Mouse (Mus musculus): Measurements from ENCODE around the gene Lcn4. TPM values are rescaled to one million over a fixed set of nuclear protein-coding genes. Genes with fewer than 3 reads are reported as not detected.

The Lcn4 gene
- total RNA-seq, 2 experiments from 2014 or later: not detected

DNA sequence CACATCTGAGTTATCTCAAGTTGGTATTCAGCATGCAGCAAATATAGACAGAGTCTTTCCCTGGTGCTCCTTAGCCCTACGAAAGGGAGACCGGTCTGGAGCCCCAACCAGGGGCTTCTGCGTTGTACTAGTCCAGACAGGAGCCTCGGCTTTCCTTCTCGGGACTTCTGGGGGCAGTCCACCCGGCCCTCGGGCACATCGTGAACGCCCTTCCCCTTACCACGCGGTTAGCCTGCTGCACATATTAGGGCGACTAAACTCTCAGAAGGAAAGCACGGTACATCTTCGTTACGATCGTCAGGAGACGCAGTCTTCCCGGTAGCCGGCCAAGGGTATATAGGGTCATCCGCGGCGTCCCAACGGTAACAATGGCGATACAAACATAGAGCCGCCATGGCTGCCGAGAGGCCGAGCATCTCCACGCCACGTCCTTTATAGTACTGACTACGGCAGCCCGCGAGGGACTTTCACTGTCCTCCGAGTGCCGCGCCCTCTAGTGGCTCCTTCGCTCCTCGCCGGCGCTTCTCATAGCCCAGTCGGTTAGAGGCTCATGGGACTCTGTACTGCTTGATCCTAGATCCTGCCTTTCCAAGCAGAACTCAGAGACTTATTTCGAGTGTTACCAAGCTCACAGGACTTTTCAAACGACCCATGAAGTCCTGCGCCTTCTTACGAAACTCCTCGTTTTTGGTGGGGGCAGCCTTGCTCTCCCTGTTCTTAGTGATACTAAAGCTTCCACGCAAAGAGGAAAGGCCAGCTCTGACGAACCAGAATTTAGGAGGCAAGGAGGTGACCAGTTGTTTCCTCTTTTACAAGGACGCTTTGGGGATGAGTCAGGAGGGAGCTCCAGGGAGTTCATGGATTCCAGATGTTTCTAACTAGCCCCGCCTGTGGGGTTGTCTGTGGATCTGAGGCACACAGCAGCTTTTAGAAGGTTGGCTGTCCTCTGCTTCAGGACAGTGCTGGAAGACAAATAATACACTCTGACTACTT is 30.9 kb downstream of the Lcn4 start:
- peak; percentile 99 for TF ChIP-seq CTCF (conservative IDR thresholded peaks at IDR 0.05)
- DNase-seq (ENCODE audit: low spot score in 2 of 2): peak; percentile 93 to 97
- peak overlapping the region; percentile 96 for H3K4me3 ChIP-seq
- peak overlapping the region; percentile 94 for H3K27ac ChIP-seq

DNA sequence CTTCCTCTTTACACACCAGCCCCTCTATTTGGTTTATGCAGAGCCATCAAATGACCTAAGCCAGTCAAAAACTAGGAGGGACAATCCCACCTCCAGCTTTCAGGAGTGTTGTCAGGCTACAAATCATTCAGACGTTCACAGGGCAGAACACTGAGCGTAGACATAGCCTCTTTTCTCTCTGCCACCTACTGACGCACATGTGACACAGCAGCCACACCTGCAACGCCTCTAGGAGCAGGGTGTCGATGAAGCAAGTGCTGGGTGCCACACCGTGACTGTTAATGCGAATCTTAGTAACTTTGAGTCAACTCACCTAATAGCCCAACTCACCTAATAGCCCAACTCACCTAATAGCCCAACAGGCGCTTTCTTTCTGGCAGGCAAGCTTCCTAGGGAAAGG is 32.0 kb downstream of the Lcn4 start:
- peak; percentile 63 for TF ChIP-seq CTCF (conservative IDR thresholded peaks at IDR 0.05)
- 0 out of 2 replicates have a peak overlapping the region, but pooled peaks have one; percentile 36 for H3K27ac ChIP-seq
- H3K4me3 ChIP-seq: peak overlapping the region; percentile 96
- DNase-seq (ENCODE audit: low spot score in 2 of 2): no peak

DNA sequence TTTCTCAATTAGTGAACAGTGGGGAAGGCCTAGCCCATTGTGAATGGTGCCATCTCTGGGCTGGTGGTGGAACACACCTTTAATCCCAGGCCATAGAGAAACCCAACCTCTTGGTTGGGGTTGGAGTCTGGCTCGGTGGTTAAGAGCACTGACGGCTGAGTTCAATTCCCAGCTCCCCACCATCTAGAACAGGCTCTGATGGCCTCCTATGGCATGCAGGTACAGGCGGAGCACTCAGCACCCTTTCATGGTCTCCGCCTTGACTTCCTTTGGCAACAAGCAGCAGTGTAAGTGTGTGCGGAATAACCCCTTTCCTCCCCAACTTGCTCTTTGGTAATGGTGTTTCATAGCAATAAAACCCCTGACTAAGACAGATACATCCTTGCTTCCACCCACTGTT is 32.5 kb downstream of the Lcn4 start:
- TF ChIP-seq CTCF (conservative IDR thresholded peaks at IDR 0.05): no peak
- 0 out of 2 replicates have a peak overlapping the region, but pooled peaks have one; percentile 36 for H3K27ac ChIP-seq
- peak overlapping the region; percentile 96 for H3K4me3 ChIP-seq
- DNase-seq (ENCODE audit: low spot score in 2 of 2): no peak

DNA sequence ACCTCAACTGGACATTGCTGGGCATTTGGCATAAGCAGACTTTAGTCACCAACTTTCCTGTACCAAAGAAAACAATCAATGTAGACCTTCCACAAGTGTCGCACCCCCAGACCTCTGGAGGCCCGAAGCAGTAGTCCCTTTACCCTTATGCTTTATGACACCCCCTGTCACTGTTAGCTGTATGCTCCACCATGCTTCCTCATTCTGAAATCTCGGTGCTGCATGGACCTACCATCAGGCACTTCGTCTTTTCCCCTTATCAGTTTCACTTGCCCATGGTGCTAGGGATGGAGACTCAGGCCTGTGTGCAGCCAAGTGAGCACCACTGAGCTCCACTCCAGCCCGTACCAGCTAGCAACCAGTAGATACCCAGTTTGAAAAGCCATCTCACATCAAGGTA is 33.0 kb downstream of the Lcn4 start:
- DNase-seq (ENCODE audit: low spot score in 2 of 2): no peak
- no peak for TF ChIP-seq CTCF (conservative IDR thresholded peaks at IDR 0.05)
- Histone ChIP-seq H3K4me3 (no peak overlapping the region; the same call in 1 of the 2 replicates), H3K27ac (no peak overlapping the region)

DNA sequence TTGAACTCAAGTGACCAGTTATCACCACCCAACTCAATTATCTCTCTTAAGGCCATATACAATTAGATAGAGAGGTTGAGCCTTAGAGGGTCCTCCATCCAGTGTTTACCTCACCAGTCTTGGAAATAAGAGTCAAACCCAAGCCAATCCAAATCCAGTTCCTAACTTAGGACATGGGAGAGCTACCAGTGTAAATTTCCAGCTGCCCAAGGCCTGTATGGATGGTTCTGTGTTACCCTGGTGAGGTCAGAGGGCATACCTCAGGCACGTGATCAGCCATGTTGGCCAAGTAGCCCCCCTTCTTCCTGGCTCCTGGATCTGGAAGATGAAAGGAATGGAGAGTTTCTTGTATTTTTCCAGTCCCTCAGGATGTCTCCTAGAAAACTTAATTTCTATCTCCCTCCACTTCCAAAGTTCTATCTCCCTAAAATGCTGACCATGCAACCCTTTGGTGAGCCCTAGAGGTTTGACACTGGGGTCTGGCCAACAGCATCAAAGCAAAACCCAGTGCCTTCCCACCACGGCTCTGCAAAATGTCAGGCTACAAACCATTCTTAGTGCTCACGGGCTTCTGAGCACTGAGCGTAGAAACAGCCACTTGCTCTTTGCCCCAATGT is 33.7 kb downstream of the Lcn4 start:
- TF ChIP-seq CTCF (conservative IDR thresholded peaks at IDR 0.05): no peak
- Histone ChIP-seq H3K4me3 (no peak overlapping the region), H3K27ac (no peak overlapping the region)
- no peak for DNase-seq (ENCODE audit: low spot score in 2 of 2)

DNA sequence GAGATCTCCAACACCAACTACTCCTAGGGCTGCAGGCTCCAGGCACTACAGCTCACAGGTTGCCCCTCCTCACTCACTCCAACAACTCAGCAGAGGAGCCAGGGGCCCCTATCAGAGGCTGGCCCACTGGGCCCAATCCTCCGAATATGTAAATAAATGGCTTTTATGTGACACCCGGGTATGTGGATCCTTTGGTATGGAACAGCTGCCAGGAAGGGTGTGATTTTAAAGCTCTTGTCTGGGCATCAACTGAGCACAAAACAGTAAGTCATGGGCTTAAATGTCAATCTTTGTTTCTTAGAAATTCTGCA is 34.8 kb downstream of the Lcn4 start:
- Histone ChIP-seq H3K27ac (no peak overlapping the region), H3K4me3 (no peak overlapping the region)
- no peak for TF ChIP-seq CTCF (conservative IDR thresholded peaks at IDR 0.05)
- DNase-seq (ENCODE audit: low spot score in 2 of 2): no peak

DNA sequence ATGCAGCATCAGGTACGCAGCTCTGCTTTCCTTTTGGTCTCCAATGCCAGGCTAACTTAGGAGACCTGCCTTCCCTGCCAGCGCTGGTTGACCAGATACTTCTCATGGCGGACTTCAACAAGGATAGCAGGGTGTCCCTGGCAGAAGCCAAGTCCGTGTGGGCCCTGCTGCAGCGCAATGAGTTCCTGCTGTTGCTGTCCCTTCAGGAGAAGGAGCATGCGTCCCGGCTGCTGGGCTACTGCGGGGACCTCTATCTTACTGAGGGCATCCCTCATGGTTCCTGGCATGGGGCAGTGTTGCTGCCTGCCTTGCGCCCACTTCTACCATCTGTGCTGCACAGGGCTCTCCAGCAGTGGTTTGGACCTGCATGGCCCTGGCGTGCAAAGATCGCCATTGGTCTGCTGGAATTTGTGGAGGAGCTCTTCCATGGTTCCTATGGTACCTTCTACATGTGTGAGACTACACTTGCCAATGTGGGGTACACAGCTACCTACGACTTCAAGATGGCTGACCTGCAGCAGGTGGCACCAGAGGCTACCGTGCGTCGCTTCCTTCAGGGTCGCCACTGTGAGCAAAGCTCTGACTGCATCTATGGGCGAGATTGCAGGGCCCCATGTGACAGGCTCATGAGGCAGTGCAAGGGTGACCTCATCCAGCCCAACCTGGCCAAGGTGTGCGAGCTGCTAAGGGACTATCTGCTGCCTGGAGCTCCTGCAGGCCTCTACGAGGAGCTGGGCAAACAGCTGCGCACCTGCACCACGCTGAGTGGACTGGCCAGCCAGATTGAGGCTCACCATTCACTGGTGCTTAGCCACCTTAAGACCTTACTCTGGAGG is 35.4 kb downstream of the Lcn4 start:
- Histone ChIP-seq H3K27ac (peak overlapping the region; percentile 14; the same call in 1 of the 2 replicates), H3K4me3 (no peak overlapping the region)
- no peak for TF ChIP-seq CTCF (conservative IDR thresholded peaks at IDR 0.05)
- DNase-seq (ENCODE audit: low spot score in 2 of 2): no peak

DNA sequence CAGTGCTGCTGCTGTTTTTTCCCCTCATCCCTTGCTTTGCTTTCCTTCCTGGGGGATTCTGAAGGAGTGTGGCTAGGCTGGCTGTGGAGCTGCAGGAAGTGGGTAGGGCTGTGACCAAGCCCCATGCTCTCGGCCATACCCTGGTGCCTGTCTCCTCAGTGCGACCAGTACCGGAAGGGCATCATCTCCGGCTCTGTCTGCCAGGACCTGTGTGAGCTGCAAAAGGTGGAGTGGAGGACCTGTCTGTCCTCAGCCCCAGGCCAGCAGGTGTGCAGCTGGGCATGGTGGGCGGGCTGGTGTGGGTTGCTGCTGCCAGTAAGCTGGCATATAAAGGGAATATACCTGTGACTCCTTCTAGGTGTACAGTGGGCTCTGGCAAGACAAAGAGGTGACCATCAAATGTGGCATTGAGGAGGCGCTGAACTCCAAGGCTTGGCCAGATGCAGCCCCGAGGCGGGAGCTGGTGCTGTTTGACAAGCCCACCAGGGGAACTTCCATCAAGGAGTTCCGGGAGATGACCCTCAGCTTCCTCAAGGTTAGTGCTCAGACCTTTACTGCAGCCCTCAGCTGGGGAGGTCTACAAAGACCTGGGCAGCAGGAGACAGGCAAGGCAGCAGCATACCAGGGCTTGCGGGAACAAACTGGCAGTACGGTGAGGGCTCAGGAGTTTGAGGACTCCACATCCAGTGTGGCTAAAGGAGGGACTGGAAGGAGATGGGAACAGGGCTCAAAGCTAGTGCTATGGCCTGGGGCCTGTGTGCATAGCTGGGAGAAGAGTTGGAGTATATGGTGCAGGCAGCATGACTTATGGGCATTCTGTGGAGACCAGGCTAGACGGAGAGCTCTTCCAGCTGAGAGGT is 36.2 kb downstream of the Lcn4 start:
- no peak for DNase-seq (ENCODE audit: low spot score in 2 of 2)
- no peak for TF ChIP-seq CTCF (conservative IDR thresholded peaks at IDR 0.05)
- Histone ChIP-seq H3K27ac (no peak overlapping the region; the same call in 1 of the 2 replicates), H3K4me3 (no peak overlapping the region)

DNA sequence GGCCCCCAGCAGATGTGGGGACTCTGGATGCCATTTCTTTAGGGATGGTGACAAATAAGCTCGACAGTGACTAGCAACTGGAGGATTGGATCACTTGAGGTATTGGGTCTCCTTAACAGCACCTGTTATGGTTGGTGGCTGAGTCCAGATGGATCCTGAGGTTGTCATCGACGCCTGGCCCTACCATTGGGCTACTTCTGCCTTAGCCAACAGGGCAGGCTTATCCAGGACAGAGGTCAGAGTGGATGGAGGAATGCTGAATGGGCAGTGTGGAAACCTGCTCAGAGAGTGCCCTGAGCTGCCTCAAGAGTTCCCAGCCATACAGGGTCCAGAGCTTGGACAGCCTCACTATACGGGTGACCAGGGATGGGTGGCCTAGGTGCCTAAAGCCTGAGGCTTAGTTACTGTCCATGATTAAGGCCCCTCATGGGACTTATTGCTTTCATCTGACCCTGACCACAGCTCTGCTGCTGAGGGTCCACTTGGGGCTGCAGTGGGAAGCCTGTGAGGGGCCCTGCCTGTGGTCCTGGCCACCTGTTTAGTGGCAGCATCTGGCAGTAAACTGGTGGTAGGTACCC is 37.0 kb downstream of the Lcn4 start:
- TF ChIP-seq CTCF (conservative IDR thresholded peaks at IDR 0.05): no peak
- Histone ChIP-seq H3K4me3 (no peak overlapping the region), H3K27ac (no peak overlapping the region)
- no peak for DNase-seq (ENCODE audit: low spot score in 2 of 2)

DNA sequence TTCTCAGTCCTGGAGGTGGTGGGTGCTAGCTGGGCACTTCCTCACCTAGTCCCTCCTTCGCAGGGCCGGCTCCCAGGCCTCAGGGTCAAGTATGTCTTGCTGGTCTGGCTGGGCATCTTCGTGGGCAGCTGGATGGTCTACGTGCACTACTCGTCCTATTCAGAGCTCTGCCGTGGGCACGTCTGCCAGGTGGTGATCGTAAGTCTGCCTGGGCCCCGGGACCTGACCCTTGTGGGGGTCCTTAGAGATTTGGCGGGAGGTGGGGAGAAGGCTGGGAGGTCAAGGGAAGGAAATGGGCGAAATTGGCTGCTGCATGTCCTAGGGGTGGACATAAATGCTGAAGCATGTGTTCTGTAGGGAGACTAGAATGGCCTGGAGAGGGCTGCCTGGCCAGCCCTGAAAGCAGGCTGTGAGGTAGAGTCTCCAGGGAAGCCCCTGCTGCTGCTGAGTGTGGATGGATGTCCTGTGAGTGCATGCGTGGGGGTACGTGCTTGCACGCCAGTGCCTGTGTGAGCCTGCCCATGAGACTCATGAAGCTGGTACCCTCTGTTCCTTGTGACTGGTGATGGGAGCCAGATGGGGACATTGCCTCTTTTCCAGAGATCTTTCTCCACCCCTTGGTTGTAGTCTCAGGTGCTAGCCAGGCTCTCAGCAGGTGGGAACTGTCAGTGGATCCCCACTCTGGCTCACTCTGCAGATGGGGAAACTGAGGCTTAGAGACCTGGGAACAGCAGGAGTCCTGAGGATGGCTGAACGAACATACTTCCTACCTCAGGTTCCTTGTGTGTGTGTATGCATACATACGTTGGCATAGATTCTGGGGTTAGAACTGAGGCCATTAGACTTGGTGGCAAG is 38.3 kb downstream of the Lcn4 start:
- peak overlapping the region; percentile 14; the same call in 1 of the 2 replicates for H3K27ac ChIP-seq
- no peak for DNase-seq (ENCODE audit: low spot score in 2 of 2)
- no peak for TF ChIP-seq CTCF (conservative IDR thresholded peaks at IDR 0.05)
- H3K4me3 ChIP-seq: no peak overlapping the region; the same call in 1 of the 2 replicates
